Mouse (Mus musculus): Measurements from ENCODE around the gene Numbl.

GRCm38 (mm10) chr7:27315958-27316357, 57.7 kb downstream of the Numbl start:
- TF ChIP-seq CTCF (IDR thresholded peaks at IDR 0.05; ENCODE audit: borderline replicate concordance, extremely low read depth, insufficient read depth, insufficient read length) = no peak
- no peak for TF ChIP-seq POLR2A (IDR thresholded peaks at IDR 0.05; ENCODE audit: borderline replicate concordance, extremely low read depth, insufficient read depth, insufficient read length, poor library complexity, severe bottlenecking)
